Mouse (Mus musculus) lung, embryonic 16.5 days (tissue): ENCODE results near the gene Chst12. TPM values are rescaled to one million over a fixed set of nuclear protein-coding genes. Genes with fewer than 3 reads are reported as not detected.

Experiments used
- ATAC-seq: fragments of 200-750 bp; cut with Nextera tagmentation; 2 replicates; pipeline ENCODE4 v1.8.0; 2017; ENCODE audit warnings: low read depth, mild to moderate bottlenecking, moderate library complexity
- H3K27ac ChIP-seq: fragments of 300-500 bp; sonication (generic); 2 replicates; pipeline ENCODE4 v1.5.1; 2014; ENCODE audit warnings: mild to moderate bottlenecking, control low read depth, low read length
- H3K27me3 ChIP-seq: fragments of 300-500 bp; sonication (generic); 2 replicates; pipeline ENCODE4 v1.6.1; 2014; ENCODE audit warnings: low read depth, low read length, mixed read lengths; ENCODE audit not compliant: control insufficient read depth, insufficient read depth
- H3K36me3 ChIP-seq: fragments of 300-500 bp; sonication (generic); 2 replicates; pipeline ENCODE4 v1.6.1; 2014; ENCODE audit warnings: low read length; ENCODE audit not compliant: control insufficient read depth, insufficient read depth
- H3K4me1 ChIP-seq: fragments of 300-500 bp; sonication (generic); replicated peaks from 2 replicates; pipeline ENCODE4 v1.6.1; 2014; ENCODE audit warnings: low read length, mixed read lengths; ENCODE audit not compliant: control insufficient read depth, insufficient read depth
- H3K4me2 ChIP-seq: fragments of 300-500 bp; sonication (generic); 2 replicates; pipeline ENCODE4 v1.6.1; 2014; ENCODE audit warnings: low read depth, low read length, control low read depth
- H3K4me3 ChIP-seq: fragments of 300-500 bp; sonication (generic); 2 replicates; pipeline ENCODE4 v1.5.1; 2014; ENCODE audit warnings: mild to moderate bottlenecking, low read length, control low read depth
- H3K9ac ChIP-seq: fragments of 300-500 bp; sonication (generic); 2 replicates; pipeline ENCODE4 v1.6.1; 2014; ENCODE audit warnings: low read length, control low read depth
- H3K9me3 ChIP-seq: fragments of 300-500 bp; sonication (generic); 2 replicates; pipeline ENCODE4 v1.6.1; 2016; ENCODE audit warnings: low read length; ENCODE audit not compliant: control insufficient read depth
- WGBS: fragments of 180-500 bp; shearing (Covaris S2); extraction: QIAGEN DNeasy Blood & Tissue Kit; methylation state at CpG from one replicate; pipeline ENCODE4 v1.1.7; 2014; 5-methylcytosine and 5-hydroxymethylcytosine counted together
- polyA plus RNA-seq: library from polyadenylated mRNA; unstranded; fragments of >200 nt; fragmentation: Nextera tagmentation; extraction: Ambion mirVana; gene quantifications from 2 replicates; pipeline ENCODE4 v1.2.1, GENCODE M21; 2015

Chst12 gene
- polyA plus RNA-seq, 1 experiment from 2014 or later, result 23.0 TPM

- Histone ChIP-seq H3K4me1 (peaks cover 3% of the 10 kb centered on the region; the same call in 1 of the 2 replicates), H3K9ac (no peak overlapping the region), H3K4me3 (no peak overlapping the region), H3K9me3 (no peaks in the 10 kb centered on the region), H3K27me3 (no peaks in the 10 kb centered on the region), H3K4me2 (no peak overlapping the region), H3K36me3 (no peaks in the 10 kb centered on the region), H3K27ac (no peak overlapping the region)
- WGBS, result 44% methylated on average over 6 of the region's 6 CpGs
- ATAC-seq, result no peak
These were observed 40.3 kb downstream of the Chst12 start for GRCm38 (mm10) chr5:140545651-140546050.

- Histone ChIP-seq H3K4me3 (no peak overlapping the region), H3K36me3 (no peaks in the 10 kb centered on the region), H3K9ac (no peak overlapping the region), H3K4me2 (no peak overlapping the region), H3K9me3 (no peaks in the 10 kb centered on the region), H3K27ac (no peak overlapping the region), H3K4me1 (peaks cover 3% of the 10 kb centered on the region; the same call in 1 of the 2 replicates), H3K27me3 (no peaks in the 10 kb centered on the region)
- no peak for ATAC-seq
- 86% methylated on average over 19 of the region's 19 CpGs for WGBS
These were observed 41.0 kb downstream of the Chst12 start for GRCm38 (mm10) chr5:140546332-140546731.

GRCm38 (mm10) chr5:140549306-140550047, 44.1 kb downstream of the Chst12 start:
- Histone ChIP-seq H3K4me2 (no peak overlapping the region), H3K4me1 (peaks cover 3% of the 10 kb centered on the region; the same call in 1 of the 2 replicates), H3K27me3 (no peaks in the 10 kb centered on the region), H3K9me3 (no peaks in the 10 kb centered on the region), H3K27ac (no peak overlapping the region), H3K36me3 (no peaks in the 10 kb centered on the region), H3K9ac (no peak overlapping the region), H3K4me3 (no peak overlapping the region)
- 35% methylated on average over 17 of the region's 17 CpGs for WGBS
- peak; percentile 45; the same call in 1 of the 2 replicates for ATAC-seq

- Histone ChIP-seq H3K27ac (no peak overlapping the region), H3K27me3 (no peaks in the 10 kb centered on the region), H3K36me3 (no peaks in the 10 kb centered on the region), H3K4me3 (no peak overlapping the region), H3K4me2 (no peak overlapping the region), H3K9me3 (no peaks in the 10 kb centered on the region), H3K9ac (no peak overlapping the region), H3K4me1 (peaks cover 3% of the 10 kb centered on the region; the same call in 1 of the 2 replicates)
- WGBS, result 87% methylated on average over 7 of the region's 7 CpGs
- ATAC-seq, result no peak
These were observed 48.4 kb downstream of the Chst12 start for GRCm38 (mm10) chr5:140553719-140554118.

GRCm38 (mm10) chr5:140556859-140557258, 51.5 kb downstream of the Chst12 start:
- no peaks in the 10 kb centered on the region for H3K9me3 ChIP-seq
- H3K27ac ChIP-seq, result no peak overlapping the region
- H3K27me3 ChIP-seq, result no peaks in the 10 kb centered on the region
- no peaks in the 10 kb centered on the region for H3K4me1 ChIP-seq
- peak; percentile 71; the same call in 1 of the 2 replicates for ATAC-seq
- WGBS, result 51% methylated on average over 3 of the region's 3 CpGs
- H3K36me3 ChIP-seq, result no peaks in the 10 kb centered on the region
- H3K4me2 ChIP-seq, result no peak overlapping the region
- no peak overlapping the region for H3K4me3 ChIP-seq
- no peak overlapping the region for H3K9ac ChIP-seq

- H3K4me1 ChIP-seq, result peaks cover 8% of the 10 kb centered on the region; the same call in 1 of the 2 replicates
- no peaks in the 10 kb centered on the region for H3K27me3 ChIP-seq
- no peak overlapping the region for H3K27ac ChIP-seq
- no peak overlapping the region for H3K4me2 ChIP-seq
- H3K36me3 ChIP-seq, result no peaks in the 10 kb centered on the region
- 62% methylated on average over 8 of the region's 9 CpGs for WGBS
- H3K9ac ChIP-seq, result no peak overlapping the region
- no peaks in the 10 kb centered on the region for H3K9me3 ChIP-seq
- no peak overlapping the region for H3K4me3 ChIP-seq
- no peak for ATAC-seq
These were observed 57.3 kb downstream of the Chst12 start for GRCm38 (mm10) chr5:140562601-140563000.

GRCm38 (mm10) chr5:140564896-140565295, 59.5 kb downstream of the Chst12 start, which contains the start of gene Grifin:
Gene Grifin (minus strand): TSS chr5:140565071.
- H3K27me3 ChIP-seq, result no peaks in the 10 kb centered on the region
- no peak within 1 kb of the TSS for H3K9ac ChIP-seq
- no peaks in the 10 kb centered on the region for H3K36me3 ChIP-seq
- WGBS, result 69% methylated on average over 4 of the region's 4 CpGs
- H3K4me1 ChIP-seq, result peaks cover 14% of the 10 kb centered on the region
- no peak within 1 kb of the TSS for H3K4me2 ChIP-seq
- no peak for ATAC-seq
- H3K4me3 ChIP-seq, result no peak within 1 kb of the TSS
- no peaks in the 10 kb centered on the region for H3K9me3 ChIP-seq
- no peak within 1 kb of the TSS for H3K27ac ChIP-seq

DNA sequence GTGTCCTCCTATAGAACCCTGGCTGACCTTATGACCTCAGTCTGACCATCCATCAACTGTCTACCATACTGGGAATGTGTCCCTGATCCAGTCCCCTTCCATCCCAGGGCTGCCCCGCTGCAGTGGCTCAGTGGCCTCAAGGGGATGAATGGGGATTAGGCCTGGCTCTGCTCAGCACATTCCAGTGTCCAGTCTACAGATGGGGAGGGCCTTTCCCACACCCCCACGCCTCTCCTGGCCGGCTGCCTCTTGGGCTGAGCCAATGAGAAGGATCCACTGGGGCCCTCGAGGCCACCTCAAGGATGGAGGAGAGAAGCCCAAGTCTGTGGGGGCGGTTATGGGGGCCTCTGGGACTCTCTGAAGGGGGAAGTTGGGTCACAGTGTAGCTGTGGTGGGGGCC, 60.1 kb downstream of the Chst12 start:
- H3K4me3 ChIP-seq, result no peak overlapping the region
- H3K4me1 ChIP-seq, result peaks cover 14% of the 10 kb centered on the region
- WGBS, result 37% methylated on average over 5 of the region's 5 CpGs
- H3K27ac ChIP-seq, result no peak overlapping the region
- H3K27me3 ChIP-seq, result no peaks in the 10 kb centered on the region
- peak; percentile 60 for ATAC-seq
- H3K36me3 ChIP-seq, result no peaks in the 10 kb centered on the region
- H3K4me2 ChIP-seq, result no peak overlapping the region
- no peak overlapping the region for H3K9ac ChIP-seq
- no peaks in the 10 kb centered on the region for H3K9me3 ChIP-seq

DNA sequence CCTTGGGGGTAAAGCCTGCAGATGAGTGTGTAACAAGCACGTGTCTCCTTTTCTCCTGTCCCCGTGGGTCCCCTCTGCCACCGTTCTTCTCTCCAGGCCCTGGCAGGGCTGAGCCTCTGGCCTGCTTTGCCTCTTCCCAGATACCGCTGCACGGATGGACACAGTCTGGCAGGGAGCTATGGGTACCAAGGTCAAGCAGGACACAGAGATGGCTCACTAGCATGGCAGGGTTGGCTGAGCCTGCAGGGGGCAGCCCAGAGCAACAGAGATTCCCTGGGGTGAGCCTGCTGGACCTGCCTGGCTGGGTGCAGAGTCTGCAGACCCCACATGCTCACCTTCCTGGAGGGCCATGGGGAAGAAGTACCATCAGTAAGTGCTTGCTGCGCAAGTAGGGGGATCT, 60.5 kb downstream of the Chst12 start:
- ATAC-seq, result peak; percentile 31; the same call in 1 of the 2 replicates
- Histone ChIP-seq H3K4me1 (peaks cover 14% of the 10 kb centered on the region), H3K27ac (no peak overlapping the region), H3K9ac (no peak overlapping the region), H3K4me3 (no peak overlapping the region), H3K9me3 (no peaks in the 10 kb centered on the region), H3K36me3 (no peaks in the 10 kb centered on the region), H3K4me2 (no peak overlapping the region), H3K27me3 (no peaks in the 10 kb centered on the region)
- 58% methylated on average over 6 of the region's 6 CpGs for WGBS
